Mouse (Mus musculus) thymus, postnatal 10 days (tissue): Measurements from ENCODE around the gene Cux1.

Source experiments
- DNase-seq, 2 experiments: peaks; one replicate each; pipeline ENCODE4 v3.0.0; 2021; ENCODE audit warnings: low spot score in 2 of 2

Gene Cux1

GRCm38 (mm10) chr5:136510609-136511008 is 56.7 kb downstream of the Cux1 start:
- DNase-seq, result no peak

GRCm38 (mm10) chr5:136507629-136508028 is 59.7 kb downstream of the Cux1 start:
- no peak for DNase-seq

- DNase-seq, result no peak
Measured at GRCm38 (mm10) chr5:136506262-136506661, 61.0 kb downstream of the Cux1 start.

- no peak for DNase-seq
Measured at GRCm38 (mm10) chr5:136502491-136503086, 64.7 kb downstream of the Cux1 start.

- no peak for DNase-seq
Measured at GRCm38 (mm10) chr5:136500307-136500871, 66.9 kb downstream of the Cux1 start.

GRCm38 (mm10) chr5:136499316-136499715 is 68.0 kb downstream of the Cux1 start:
- no peak for DNase-seq

GRCm38 (mm10) chr5:136498741-136499140 is 68.5 kb downstream of the Cux1 start:
- no peak for DNase-seq

GRCm38 (mm10) chr5:136497301-136497700 is 70.0 kb downstream of the Cux1 start:
- no peak for DNase-seq

GRCm38 (mm10) chr5:136495581-136495980 is 71.7 kb downstream of the Cux1 start:
- no peak for DNase-seq

- DNase-seq, result no peak
Measured at GRCm38 (mm10) chr5:136494927-136495326, 72.4 kb downstream of the Cux1 start.

GRCm38 (mm10) chr5:136494288-136494687 is 73.0 kb downstream of the Cux1 start:
- DNase-seq, result no peak

- no peak for DNase-seq
Measured at GRCm38 (mm10) chr5:136489450-136489849, 77.8 kb downstream of the Cux1 start.

- no peak for DNase-seq
Measured at GRCm38 (mm10) chr5:136488721-136489120, 78.6 kb downstream of the Cux1 start.

- DNase-seq, result no peak
Measured at GRCm38 (mm10) chr5:136488223-136488622, 79.1 kb downstream of the Cux1 start.

GRCm38 (mm10) chr5:136487397-136488093 is 79.7 kb downstream of the Cux1 start:
- DNase-seq, result no peak

- no peak for DNase-seq
Measured at GRCm38 (mm10) chr5:136486401-136486800, 80.9 kb downstream of the Cux1 start.

GRCm38 (mm10) chr5:136485397-136485796 is 81.9 kb downstream of the Cux1 start:
- no peak for DNase-seq

- no peak for DNase-seq
Measured at GRCm38 (mm10) chr5:136482434-136482833, 84.9 kb downstream of the Cux1 start.

GRCm38 (mm10) chr5:136480541-136480940 is 86.7 kb downstream of the Cux1 start:
- no peak for DNase-seq

- no peak for DNase-seq
Measured at GRCm38 (mm10) chr5:136479801-136480200, 87.5 kb downstream of the Cux1 start.

GRCm38 (mm10) chr5:136479024-136479763 is 88.1 kb downstream of the Cux1 start:
- no peak for DNase-seq

GRCm38 (mm10) chr5:136476272-136476671 is 91.0 kb downstream of the Cux1 start:
- no peak for DNase-seq

- no peak for DNase-seq
Measured at GRCm38 (mm10) chr5:136475161-136475560, 92.1 kb downstream of the Cux1 start.
